Mouse (Mus musculus): Measurements from ENCODE around the gene Cox17. TPM values are rescaled to one million over a fixed set of nuclear protein-coding genes. Genes with fewer than 3 reads are reported as not detected.
"Not testable (repeated sequence)": the region's sequence is repeated elsewhere in the genome, so short reads cannot be mapped to it uniquely, and the experiment has no call there.

Gene Cox17
- total RNA-seq (2021) = 10 to 100 TPM; 47.3 to 59.1 TPM

DNA sequence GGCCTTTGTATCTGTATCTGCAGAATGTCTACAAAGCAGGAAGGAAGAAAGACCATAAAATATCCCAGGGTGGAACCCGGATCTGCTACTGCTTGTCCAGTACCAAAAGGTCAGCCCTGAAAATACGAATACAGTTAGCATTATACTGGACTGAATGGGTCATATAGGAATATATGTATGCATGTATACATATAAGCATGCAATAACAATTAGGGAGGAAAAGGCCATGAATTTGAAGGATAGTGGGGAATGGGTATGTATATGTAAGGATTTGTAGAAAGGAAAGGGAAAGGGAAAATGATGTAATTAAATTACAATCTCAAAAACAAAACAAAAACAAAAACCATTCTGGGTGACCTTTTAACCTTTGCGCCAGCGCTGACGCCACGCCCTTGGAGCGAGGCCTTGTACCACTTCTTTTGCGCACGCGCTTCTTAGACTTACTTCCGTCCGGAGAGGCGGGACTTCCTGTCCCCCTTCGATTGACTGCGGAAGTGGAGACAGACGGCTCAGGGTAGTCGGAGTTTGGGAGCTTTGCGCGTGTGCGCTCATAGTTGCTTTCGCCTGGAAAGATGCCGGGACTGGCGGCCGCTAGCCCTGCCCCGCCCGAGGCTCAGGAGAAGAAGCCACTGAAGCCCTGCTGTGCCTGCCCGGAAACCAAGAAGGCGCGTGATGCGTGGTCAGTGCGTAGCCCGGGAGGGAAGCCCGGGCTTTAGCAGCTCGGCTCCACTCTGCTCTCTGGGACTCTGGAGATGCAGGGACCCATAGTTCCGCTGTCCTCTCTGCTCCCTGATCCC, at the start of gene Cox17, which contains the start of gene Gm21987:
TSS of gene Cox17 (plus strand) at position 463 of the 797 bp plus-strand sequence.
TSS of gene Gm21987 (plus strand) at position 512 of the 797 bp plus-strand sequence.
- peak; percentile 93 to 94 for DNase-seq (ENCODE audit: extremely low spot score in 1 of 2, low spot score in 2 of 2)
- intact Hi-C loops (cut with DNase I) = no loop called here

DNA sequence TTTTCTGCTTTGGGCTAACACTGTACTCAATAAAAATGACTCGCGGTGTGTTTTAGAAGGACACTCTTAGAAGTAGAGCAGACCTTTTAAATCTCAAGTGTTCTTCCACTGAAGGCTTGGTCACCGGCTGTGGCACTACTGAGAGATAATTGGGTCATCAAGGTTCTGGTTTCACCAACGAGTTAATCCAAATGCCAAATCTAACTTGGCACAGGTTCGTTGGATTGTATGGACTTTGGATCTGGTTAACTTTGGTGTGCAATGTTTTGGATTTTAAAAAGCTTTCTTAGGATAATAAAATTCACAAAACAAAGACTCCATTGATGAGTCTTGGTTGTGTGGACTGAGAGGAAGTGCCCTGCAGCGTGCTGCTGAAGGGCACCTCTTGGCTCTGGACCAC, 48.4 kb upstream of the Cox17 start:
- DNase-seq (ENCODE audit: extremely low spot score in 1 of 2, low spot score in 2 of 2) = no peak
- intact Hi-C loops (cut with DNase I) = no loop called here

DNA sequence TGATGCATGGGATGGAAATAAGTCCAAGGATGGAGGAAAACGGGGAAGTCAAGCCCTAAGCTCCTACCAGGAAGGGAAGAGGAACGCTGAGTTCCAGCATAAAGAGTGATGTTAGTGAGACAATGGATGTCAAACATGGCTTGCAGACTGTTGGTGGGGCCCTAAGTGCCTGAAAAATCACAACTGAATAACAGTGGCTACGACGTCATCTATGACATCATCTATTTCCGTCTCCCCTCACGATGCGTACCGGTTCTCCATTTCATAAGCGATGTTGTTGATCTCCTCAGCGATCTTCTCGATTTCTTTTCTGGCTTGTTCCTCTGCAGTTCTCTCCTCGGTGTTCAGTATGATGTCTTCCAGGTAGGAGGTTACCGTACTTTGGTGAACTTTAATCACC, 44.4 kb upstream of the Cox17 start:
- intact Hi-C loops (cut with DNase I) = no loop called here
- no peak for DNase-seq (ENCODE audit: extremely low spot score in 1 of 2, low spot score in 2 of 2)

DNA sequence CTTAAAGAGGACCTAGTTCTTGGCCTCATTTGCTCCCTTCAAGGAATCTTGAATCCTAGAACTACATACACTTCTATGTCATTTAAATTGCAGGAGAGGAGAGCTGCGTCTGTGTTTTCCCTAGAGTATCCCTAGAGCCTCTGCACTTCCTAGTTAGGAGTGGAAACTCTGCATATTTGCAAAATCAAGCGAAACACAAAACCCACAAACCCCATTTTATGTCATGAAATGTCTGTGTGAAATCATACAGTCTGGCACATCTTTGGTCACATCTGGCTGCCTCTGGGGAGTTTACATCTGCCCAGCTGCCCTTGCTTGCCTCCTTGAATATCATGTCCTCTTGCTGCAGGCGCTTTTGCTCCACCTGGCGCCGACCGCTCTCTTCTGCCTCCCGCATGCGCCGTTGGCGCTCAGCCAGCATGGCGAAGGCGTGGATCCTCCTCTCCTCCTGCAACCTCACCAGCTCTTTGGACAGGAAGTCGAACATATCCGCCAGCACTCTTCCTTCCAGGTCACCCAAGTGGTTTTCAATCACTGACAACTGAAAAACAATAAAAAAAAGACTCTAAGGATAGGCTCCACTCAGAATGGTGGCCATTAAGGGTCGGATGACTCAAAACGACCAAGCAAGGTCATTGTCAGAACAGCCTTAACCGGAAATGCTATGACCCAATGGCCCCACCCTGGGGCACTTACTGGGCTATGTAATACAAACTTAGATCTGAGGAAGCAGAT, 42.2 kb upstream of the Cox17 start:
- intact Hi-C loops (cut with DNase I) = no loop called here
- DNase-seq (ENCODE audit: extremely low spot score in 1 of 2, low spot score in 2 of 2) = peak in 1 of 2 experiments; percentile 46

DNA sequence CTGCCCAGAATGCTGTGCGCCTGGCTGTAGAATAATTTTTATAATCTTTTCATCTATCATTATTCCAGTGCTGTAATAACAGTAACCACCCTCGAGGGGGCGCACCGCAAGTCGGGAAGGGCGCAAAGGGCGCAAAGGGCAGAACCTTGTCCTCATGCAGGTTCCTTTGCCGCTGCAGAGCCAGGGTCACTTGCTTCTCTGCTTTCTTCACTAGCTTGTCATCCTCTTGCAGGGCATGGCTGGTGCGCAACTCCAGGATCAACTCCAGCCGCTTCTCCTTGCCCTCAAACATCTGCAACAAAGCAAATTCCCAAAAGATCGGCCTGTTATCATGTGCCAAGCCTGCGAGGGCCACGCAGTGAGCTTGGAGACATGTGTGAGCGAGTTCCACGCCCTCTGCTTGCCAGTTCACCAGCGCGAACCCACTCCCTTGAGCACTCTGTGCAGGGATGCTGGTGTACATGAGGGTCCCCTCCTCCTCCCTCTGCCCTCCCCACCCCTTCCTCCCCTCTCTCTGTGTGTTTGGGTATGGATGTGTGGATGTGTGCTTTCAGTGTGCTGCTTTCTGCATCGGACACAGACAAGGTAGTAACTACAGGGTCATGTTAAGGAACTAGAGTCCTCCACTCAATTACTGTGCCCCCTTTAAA, 40.1 kb upstream of the Cox17 start:
- intact Hi-C loops (cut with DNase I) = no loop called here
- DNase-seq (ENCODE audit: extremely low spot score in 1 of 2, low spot score in 2 of 2) = no peak

DNA sequence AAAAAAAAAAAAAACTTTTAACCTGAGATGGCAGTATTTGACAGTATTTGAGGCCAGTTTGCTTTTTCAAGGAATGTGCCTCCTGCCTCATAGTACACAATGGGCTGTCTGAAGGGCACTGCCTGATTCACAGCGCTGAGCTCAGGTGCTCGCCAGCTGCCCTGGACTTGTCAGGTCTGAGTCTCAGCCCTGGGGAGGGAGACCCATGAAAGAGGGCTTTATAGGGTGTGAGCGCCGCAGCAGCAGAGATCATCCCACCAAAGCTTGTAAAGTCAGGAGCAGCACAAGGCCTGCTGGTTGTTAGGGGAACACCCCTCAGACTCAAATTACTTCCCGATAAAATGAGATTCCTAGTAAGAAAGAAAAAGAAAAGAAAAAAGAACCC, 39.6 kb upstream of the Cox17 start:
- DNase-seq (ENCODE audit: extremely low spot score in 1 of 2, low spot score in 2 of 2) = no peak
- intact Hi-C loops (cut with DNase I) = no loop called here

DNA sequence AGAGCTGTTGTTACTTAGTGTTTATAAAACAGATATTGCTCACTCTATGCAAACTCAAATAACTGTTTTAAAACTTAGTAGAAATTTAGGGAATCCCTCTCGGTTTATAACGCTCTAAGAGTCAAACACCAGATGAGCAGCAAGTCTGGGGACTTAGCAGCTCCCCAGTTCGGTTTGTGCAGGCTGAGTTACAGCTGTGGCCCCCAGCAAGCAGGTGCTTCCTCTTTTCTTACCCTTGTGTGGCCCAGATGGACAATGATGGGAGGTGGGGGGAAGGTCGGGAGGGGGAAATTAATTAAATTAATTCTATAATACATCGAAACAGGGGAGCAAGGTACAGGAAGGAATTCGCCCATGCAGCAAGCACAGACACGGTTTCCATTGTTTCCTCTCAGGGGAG, 39.1 kb upstream of the Cox17 start:
- no peak for DNase-seq (ENCODE audit: extremely low spot score in 1 of 2, low spot score in 2 of 2)
- intact Hi-C loops (cut with DNase I) = no loop called here

DNA sequence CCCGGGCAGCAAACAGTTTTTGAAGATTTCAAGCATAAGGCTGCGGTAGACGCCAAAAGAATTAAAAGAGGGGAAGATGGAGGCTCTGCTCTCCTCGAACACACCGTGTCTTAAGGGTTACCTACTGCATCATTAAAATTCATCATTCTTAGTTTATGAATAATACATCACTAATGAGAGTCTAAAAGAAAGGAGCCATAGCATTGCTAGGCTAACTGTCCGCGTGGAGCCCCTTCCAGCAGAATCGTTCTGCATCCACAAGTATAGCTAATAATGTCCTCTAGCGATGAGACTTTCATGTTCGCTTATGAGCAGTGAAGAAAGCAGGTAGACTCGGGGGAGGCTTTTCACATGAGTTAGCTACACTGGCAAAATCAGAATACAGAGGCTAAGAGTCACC, 38.6 kb upstream of the Cox17 start:
- intact Hi-C loops (cut with DNase I) = no loop called here
- DNase-seq (ENCODE audit: extremely low spot score in 1 of 2, low spot score in 2 of 2) = no peak

DNA sequence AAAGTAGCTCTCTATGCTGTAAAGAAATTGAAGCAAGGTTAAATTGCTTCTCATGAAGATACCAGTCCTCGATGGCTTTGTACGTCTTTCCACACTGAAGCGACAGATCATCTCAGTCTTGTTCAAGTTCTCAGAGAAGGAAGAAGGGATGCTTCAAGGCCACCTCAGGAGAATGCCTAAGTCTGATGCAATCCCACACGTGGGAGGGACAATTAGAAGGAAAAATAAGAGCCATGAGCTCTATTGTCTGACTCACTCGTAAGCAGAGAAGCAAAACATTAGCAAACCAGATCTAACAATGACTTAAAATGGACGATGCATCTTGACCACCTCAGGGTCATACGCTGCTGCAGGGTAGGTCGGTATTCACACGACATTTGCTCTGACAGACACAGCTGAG, 28.3 kb upstream of the Cox17 start:
- no peak for DNase-seq (ENCODE audit: extremely low spot score in 1 of 2, low spot score in 2 of 2)
- intact Hi-C loops (cut with DNase I) = no loop called here

DNA sequence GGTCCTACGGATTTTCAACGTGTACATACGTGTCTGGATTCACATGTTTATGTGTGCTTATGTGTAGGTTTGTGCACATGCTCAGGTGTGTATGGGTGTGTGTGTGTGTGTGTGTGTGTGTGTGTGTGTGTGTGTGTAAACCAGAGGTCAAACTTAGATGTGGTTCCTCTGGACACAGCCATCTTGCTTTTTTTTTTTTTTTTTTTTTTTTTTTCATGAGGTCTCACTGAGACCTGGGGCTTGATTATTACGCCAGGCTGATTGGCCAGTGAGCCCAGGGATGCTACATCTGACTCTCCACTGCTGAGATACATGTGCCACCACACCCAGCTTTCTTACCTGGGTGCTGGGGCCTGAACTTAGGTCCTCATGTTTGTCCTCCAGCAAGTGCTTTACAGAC, 27.7 kb upstream of the Cox17 start:
- no peak for DNase-seq (ENCODE audit: extremely low spot score in 1 of 2, low spot score in 2 of 2)
- intact Hi-C loops (cut with DNase I) = no loop called here

DNA sequence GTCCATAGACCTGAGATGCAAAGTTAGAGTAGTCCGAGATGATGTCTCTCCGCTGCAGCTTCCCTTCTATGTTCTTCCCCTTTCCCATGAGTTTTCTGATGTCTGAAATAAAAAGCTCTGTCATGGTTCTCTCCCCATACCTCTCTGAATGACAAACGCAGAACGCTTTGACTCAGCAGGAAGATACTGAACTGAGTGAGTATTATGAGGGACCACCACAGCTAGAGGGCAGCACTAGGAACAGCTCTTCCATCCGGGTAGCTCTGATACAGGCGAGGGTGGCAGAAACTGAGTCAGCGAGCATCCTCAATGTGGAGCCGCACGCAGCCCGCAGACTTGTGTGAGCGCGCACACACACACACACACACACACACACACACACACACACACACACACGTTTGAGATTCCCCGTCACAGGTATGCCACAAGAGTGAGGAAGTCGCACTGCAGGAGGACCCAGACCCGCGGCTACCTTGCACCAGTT, 25.3 kb upstream of the Cox17 start:
- intact Hi-C loops (cut with DNase I) = no loop called here

DNA sequence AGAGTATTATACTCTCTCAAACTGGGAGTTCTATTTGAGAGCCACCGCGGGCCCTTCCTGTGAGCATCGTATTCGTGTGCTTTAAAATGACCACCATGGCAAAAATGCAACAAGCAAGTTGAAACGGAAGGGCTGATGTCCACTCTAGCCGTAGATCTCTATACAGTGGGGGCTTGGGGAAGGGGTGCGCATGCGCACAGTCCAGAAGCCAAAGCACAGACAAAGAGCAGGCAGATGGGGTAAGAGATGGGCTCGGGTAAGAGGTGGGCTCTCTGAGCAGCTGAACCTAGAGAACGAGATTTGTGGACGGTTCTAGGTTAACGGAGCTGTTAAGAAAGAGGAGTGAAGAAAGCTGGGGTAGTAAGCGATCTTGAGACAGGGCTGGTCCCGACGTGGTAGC, 22.5 kb upstream of the Cox17 start:
- no peak for DNase-seq (ENCODE audit: extremely low spot score in 1 of 2, low spot score in 2 of 2)
- intact Hi-C loops (cut with DNase I) = no loop called here

More for the DNA sequence above, 25.3 kb upstream of the Cox17 start:
- peak; percentile 52 to 71 for DNase-seq (ENCODE audit: extremely low spot score in 1 of 2, low spot score in 2 of 2)

DNA sequence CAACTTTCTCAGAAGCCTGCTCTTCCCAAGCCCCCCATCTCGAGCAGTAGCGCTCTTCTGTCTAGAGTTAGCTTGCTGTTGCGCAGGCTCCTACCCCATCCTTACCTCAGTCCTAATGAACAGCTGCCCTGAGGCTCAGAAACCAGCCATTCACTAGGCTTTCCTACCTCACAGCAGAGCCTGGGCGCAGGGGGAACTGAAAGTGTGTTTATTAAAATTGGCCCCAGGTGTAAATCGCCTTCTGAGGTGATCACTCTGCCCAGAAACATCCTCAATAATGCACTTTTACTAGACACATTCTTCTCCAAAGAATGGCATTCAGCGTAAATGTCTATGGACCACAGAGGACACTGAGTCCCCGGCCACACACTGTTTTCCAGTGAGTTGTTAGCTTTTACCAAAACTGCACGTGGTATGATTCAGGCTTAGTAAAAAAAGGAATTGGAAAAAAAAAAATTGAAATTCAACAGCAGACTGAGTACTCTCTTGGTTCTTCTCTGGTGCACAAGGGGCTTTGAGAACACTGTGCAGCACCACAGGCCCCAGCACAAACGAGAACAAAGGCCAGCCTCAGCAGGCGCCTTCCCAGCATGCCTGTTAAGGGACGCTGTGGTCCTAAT, 19.9 kb upstream of the Cox17 start:
- no peak for DNase-seq (ENCODE audit: extremely low spot score in 1 of 2, low spot score in 2 of 2)
- intact Hi-C loops (cut with DNase I) = no loop called here

DNA sequence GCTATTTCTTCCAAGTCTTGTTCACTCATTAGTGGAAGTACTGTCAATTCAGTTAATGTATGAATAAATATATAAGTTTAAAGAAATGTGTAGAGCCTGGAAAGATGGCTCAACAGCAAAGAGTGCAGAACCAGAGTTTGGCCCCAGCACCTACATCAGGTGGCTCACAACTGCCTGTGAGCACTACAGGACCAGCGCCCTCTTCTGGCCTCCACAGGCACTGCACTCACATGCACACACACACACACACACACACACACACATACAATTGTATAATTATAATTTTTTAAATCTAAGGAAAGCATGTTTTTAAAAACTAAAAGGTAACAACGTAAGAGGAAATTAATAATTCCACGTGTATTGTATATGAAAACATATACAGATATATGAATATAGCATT, 17.5 kb upstream of the Cox17 start:
- intact Hi-C loops (cut with DNase I) = no loop called here
- DNase-seq (ENCODE audit: extremely low spot score in 1 of 2, low spot score in 2 of 2) = no peak

DNA sequence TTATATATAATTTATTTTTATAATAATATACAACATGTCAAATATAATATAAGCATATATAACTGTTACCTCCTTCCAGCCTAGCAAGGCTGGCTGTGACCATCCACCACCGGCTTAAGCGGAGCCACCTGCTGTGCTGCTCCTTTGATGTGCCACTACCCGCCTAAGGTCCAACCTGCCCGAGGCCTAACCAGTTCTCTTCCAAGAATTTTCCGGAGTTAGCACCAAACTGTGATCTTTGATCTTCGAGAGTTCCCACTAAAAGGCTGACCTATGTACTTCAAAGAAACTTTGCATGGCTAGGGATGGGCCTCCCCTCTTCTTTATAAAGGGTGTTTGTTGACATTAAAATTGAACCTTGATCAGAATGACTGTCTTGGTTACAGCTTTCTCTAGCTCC, 12.4 kb upstream of the Cox17 start:
- intact Hi-C loops (cut with DNase I) = no loop called here
- no peak for DNase-seq (ENCODE audit: extremely low spot score in 1 of 2, low spot score in 2 of 2)

DNA sequence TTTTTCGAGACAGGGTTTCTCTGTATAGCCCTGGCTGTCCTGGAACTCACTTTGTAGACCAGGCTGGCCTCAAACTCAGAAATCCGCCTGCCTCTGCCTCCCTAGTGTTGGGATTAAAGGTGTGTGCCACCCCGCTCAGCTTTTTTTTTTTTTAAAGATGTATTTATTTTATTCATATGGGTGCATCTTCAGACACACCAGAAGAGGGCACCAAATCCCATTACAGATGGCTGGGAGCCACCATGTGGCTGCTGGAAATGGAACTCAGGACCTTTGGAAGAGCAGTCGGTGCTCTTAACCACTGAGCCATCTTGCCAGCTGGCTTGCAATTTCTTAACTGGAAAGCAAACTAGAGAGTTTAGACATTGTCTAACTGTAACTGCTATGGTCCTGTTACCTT, 8.7 kb upstream of the Cox17 start:
- intact Hi-C loops (cut with DNase I); DNase-seq (ENCODE audit: extremely low spot score in 1 of 2, low spot score in 2 of 2): not testable (repeated sequence)

DNA sequence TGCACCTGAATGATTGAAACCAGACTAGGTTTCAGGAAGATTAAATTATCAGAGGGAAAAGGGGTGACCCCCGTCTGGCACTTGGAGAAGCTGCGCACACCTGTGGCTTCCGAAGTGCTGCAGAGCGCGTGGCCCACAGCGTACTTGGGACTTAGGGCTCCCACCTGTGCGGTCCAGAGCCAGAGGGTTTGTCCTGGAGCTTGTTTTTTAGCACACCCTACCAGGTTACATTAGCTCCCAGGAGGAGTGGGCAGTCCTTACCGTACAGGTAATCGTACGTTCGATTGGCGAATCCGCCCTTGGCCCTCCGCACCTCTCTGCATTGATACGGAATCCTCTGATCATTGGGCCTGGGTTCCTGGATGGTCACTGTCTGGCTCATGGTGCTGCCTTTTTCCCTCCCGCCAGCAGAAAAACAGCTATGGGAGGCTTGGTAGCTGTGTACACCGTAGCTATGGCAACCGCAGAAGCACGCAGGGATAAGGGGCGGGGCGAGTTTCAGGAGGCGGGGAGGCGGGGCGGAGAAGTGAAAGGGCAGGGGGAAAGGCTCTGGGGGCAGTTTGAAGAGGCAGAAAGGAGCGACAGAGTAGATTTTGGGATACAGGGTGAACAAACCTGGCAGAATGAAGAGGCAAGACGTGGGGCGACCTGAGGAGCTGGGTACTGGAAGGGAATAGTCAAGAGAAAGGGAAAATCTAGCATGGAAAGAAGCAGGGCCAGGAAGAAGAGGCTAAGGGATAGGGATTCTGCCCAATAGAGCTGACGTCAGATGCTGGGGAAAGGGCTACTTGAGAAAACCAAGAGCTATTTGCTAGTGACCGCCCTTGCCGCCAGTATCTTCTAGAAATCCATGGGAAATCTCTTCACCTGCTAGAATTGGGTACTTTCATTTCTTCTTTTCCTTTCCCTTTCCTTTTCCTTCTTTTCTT, 5.1 kb upstream of the Cox17 start, which contains the start of gene Maats1:
TSS of gene Maats1 (minus strand) at position 748 of the 929 bp plus-strand sequence.
- intact Hi-C loops (cut with DNase I) = no loop called here
- DNase-seq (ENCODE audit: extremely low spot score in 1 of 2, low spot score in 2 of 2) = peak; percentile 71 to 89
